Mouse (Mus musculus): ENCODE results near the gene Plcxd1. TPM values are rescaled to one million over a fixed set of nuclear protein-coding genes. Genes with fewer than 3 reads are reported as not detected.
"Not testable (repeated sequence)": the region's sequence is repeated elsewhere in the genome, so short reads cannot be mapped to it uniquely, and the experiment has no call there.

Plcxd1 gene
- polyA plus RNA-seq (2015; fragmentation: Nextera tagmentation; extraction: Ambion mirVana): 0.89 and 0.92 TPM in 2 replicates

GRCm38 (mm10) chr5:110099656-110100580 is at the start of gene Plcxd1:
Gene Plcxd1 (plus strand): TSS chr5:110099969.
- H3K4me1 ChIP-seq (replicated peaks): peaks cover 16% of the 10 kb centered on the region
- ATAC-seq: 0 out of 2 replicates have a peak, but pooled peaks have one; percentile 4
- 11% methylated on average over 25 of the region's 25 CpGs for WGBS
- 0 out of 2 replicates have a peak within 1 kb of the TSS, but pooled peaks have one; percentile 34 for H3K4me3 ChIP-seq (replicated peaks)
- H3K9ac ChIP-seq: no peak within 1 kb of the TSS
- peaks cover 22% of the 10 kb centered on the region for H3K36me3 ChIP-seq
- H3K9me3 ChIP-seq: no peaks in the 10 kb centered on the region
- no peak within 1 kb of the TSS for H3K27ac ChIP-seq
- H3K27me3 ChIP-seq (replicated peaks): 0 out of 2 replicates have a peak, but pooled peaks cover 5% of the 10 kb centered on the region
- peak within 1 kb of the TSS; percentile 86 for H3K4me2 ChIP-seq (replicated peaks)

DNA sequence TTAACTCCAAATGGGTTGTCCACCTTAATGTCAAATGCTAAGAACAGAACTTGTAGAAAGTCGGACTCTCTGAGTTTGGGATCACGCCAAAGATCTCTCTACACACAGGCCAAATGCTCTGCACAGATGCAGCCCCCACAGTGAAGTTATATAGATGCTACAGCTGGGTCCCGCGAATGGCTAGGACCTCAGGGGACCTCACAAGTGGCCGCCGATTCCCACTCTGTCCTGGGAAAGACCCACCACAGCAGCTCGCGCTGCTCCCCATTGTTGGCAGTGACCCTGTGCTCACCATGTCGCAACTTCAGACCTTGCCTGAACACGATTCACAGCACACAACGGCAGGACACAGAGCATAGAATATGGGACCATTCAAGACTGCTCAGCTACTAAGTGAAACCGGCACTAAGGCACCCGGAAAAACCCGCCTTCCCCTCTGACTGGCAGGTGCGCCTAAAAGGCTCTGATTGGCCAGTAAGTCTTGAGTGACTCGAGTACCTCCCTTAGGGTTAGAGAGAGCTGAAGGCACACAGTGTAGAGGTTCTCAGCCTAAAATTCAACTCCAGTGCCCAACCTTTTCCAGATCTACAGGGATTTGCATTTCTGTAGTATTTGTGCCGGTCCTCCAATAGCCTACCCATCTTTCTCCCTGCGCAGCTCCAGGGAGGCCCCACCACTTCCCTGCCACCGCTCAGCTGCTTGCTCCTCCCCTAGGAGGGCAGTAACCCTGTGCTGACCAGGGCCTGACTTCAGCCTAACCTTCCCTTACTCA is 41.9 kb upstream of the Plcxd1 start:
- Histone ChIP-seq H3K4me1 (replicated peaks) (no peaks in the 10 kb centered on the region), H3K27ac (peak overlapping the region; percentile 77; the same call in 1 of the 2 replicates), H3K9me3 (no peaks in the 10 kb centered on the region), H3K27me3 (replicated peaks) (no peaks in the 10 kb centered on the region), H3K4me3 (replicated peaks) (peak overlapping the region; percentile 61), H3K4me2 (replicated peaks) (peak overlapping the region; percentile 61), H3K9ac (peak overlapping the region; percentile 67), H3K36me3 (no peaks in the 10 kb centered on the region)
- under 1% methylated on average over 19 of the region's 19 CpGs for WGBS
- peak; percentile 100 for ATAC-seq

GRCm38 (mm10) chr5:110072413-110072812 is 27.4 kb upstream of the Plcxd1 start, which contains the start of gene Gm17655:
Gene Gm17655 (minus strand): TSS chr5:110072513.
- ATAC-seq; H3K4me3 ChIP-seq (replicated peaks); H3K9ac ChIP-seq; H3K9me3 ChIP-seq; H3K36me3 ChIP-seq; H3K27ac ChIP-seq; H3K4me2 ChIP-seq (replicated peaks); H3K4me1 ChIP-seq (replicated peaks); H3K27me3 ChIP-seq (replicated peaks): not testable (repeated sequence)
- 93% methylated on average over 2 of the region's 2 CpGs for WGBS

- Histone ChIP-seq H3K4me1 (replicated peaks) (no peaks in the 10 kb centered on the region), H3K36me3 (no peaks in the 10 kb centered on the region), H3K4me3 (replicated peaks) (no peak overlapping the region), H3K4me2 (replicated peaks) (no peak overlapping the region), H3K9me3 (peaks cover 7% of the 10 kb centered on the region; the same call in 1 of the 2 replicates), H3K9ac (no peak overlapping the region), H3K27ac (no peak overlapping the region), H3K27me3 (replicated peaks) (no peaks in the 10 kb centered on the region)
- ATAC-seq: no peak
- 83% methylated on average over 4 of the region's 4 CpGs for WGBS
These were observed 16.8 kb upstream of the Plcxd1 start for GRCm38 (mm10) chr5:110082961-110083360.

DNA sequence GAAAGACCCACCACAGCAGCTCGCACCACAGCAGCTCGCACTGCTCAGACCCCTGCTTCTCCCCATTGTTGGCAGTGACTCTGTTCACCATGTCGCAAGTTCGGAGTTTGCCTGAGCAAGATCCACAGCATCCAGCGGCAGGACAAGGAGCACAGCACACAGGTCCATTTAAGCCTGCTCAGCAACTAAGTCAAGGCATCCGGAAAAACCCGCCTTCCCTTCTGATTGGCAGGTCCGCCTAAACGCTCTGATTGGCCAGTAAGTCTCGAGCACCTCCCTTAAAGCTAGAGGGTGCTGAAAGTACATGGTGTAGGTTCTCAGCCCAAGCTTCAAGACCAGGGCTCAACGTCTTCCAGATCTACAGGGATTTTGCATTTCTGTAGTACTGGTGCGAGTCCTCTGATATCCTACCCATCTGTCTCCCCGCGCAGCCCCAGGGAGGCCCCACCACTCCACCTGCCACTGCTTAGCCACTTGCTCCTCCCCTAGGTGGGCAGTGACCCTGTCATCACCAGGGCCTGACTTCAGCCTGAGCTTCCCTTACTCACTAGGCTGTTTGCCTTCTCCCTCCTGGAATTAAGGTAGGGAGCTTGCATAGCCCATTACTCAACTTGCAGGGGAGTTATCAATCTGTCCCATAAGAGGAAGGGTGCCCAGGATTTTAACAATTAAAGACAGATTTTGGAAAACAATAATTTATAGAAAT is 13.5 kb upstream of the Plcxd1 start:
- Histone ChIP-seq H3K4me2 (replicated peaks) (no peak overlapping the region), H3K36me3 (no peaks in the 10 kb centered on the region), H3K4me1 (replicated peaks) (no peaks in the 10 kb centered on the region), H3K9me3 (no peaks in the 10 kb centered on the region), H3K4me3 (replicated peaks) (no peak overlapping the region), H3K9ac (no peak overlapping the region), H3K27ac (no peak overlapping the region), H3K27me3 (replicated peaks) (no peaks in the 10 kb centered on the region)
- no peak for ATAC-seq
- WGBS: 35% methylated on average over 14 of the region's 14 CpGs

GRCm38 (mm10) chr5:110091546-110091945 is 8.2 kb upstream of the Plcxd1 start:
- Histone ChIP-seq H3K36me3 (no peaks in the 10 kb centered on the region), H3K27ac (no peak overlapping the region), H3K4me1 (replicated peaks) (no peaks in the 10 kb centered on the region), H3K4me3 (replicated peaks) (no peak overlapping the region), H3K9me3 (no peaks in the 10 kb centered on the region), H3K4me2 (replicated peaks) (no peak overlapping the region), H3K9ac (no peak overlapping the region), H3K27me3 (replicated peaks) (no peaks in the 10 kb centered on the region)
- 63% methylated on average over 2 of the region's 2 CpGs for WGBS
- ATAC-seq: no peak

GRCm38 (mm10) chr5:110094030-110094846 is 5.5 kb upstream of the Plcxd1 start, which contains the start of gene Gm35315:
Gene Gm35315 (minus strand): TSS chr5:110094420.
- H3K27ac ChIP-seq: peak within 1 kb of the TSS; percentile 60; the same call in 1 of the 2 replicates
- peak within 1 kb of the TSS; percentile 82 for H3K4me2 ChIP-seq (replicated peaks)
- H3K9me3 ChIP-seq: no peaks in the 10 kb centered on the region
- H3K36me3 ChIP-seq: no peaks in the 10 kb centered on the region
- peak within 1 kb of the TSS; percentile 44 for H3K4me3 ChIP-seq (replicated peaks)
- H3K9ac ChIP-seq: peak within 1 kb of the TSS; percentile 48
- no peaks in the 10 kb centered on the region for H3K4me1 ChIP-seq (replicated peaks)
- WGBS: 1% methylated on average over 25 of the region's 25 CpGs
- peak; percentile 98 for ATAC-seq
- H3K27me3 ChIP-seq (replicated peaks): no peaks in the 10 kb centered on the region

DNA sequence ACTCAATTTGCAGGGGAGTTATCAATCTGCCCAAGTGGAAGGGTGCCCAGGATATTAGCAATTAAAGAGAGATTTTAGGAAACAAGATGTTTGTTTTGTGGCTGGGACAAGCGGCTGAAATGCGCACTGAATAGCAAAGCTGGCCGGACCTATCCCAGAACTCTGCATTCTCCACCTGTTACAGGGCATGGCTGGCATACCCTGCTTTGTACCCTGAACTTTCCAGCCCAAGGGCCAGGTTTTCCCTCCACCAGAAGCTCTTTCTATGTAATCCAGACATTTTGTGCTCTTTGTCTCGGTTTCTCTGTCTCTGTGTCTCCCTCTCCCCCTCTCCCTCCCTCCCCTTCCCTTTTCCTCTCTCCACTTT is 4.9 kb upstream of the Plcxd1 start:
- Histone ChIP-seq H3K9me3 (no peaks in the 10 kb centered on the region), H3K4me2 (replicated peaks) (peak overlapping the region; percentile 82), H3K36me3 (no peaks in the 10 kb centered on the region), H3K27ac (peak overlapping the region; percentile 52; the same call in 1 of the 2 replicates), H3K27me3 (replicated peaks) (no peaks in the 10 kb centered on the region), H3K4me1 (replicated peaks) (no peaks in the 10 kb centered on the region), H3K4me3 (replicated peaks) (peak overlapping the region; percentile 44), H3K9ac (peak overlapping the region; percentile 48)
- WGBS: 5% methylated on average over 4 of the region's 4 CpGs
- ATAC-seq: peak; percentile 59

GRCm38 (mm10) chr5:110098991-110099477 is 735 bp upstream of the Plcxd1 start:
- peaks cover 13% of the 10 kb centered on the region for H3K36me3 ChIP-seq
- no peak overlapping the region for H3K4me3 ChIP-seq (replicated peaks)
- 0 out of 2 replicates have a peak, but pooled peaks cover 5% of the 10 kb centered on the region for H3K27me3 ChIP-seq (replicated peaks)
- ATAC-seq: no peak
- no peak overlapping the region for H3K4me2 ChIP-seq (replicated peaks)
- no peaks in the 10 kb centered on the region for H3K9me3 ChIP-seq
- no peak overlapping the region for H3K27ac ChIP-seq
- whole genome bisulfite sequencing: 58% methylated on average over 1 of the region's 1 CpGs
- H3K4me1 ChIP-seq (replicated peaks): peaks cover 16% of the 10 kb centered on the region
- H3K9ac ChIP-seq: no peak overlapping the region

- no peak overlapping the region; the same call in 1 of the 2 replicates for H3K9ac ChIP-seq
- 1% methylated on average over 37 of the region's 37 CpGs for WGBS
- ATAC-seq: peak; percentile 32
These were observed 1.3 kb downstream of the Plcxd1 start for GRCm38 (mm10) chr5:110100921-110101631.

More at GRCm38 (mm10) chr5:110100921-110101631, 1.3 kb downstream of the Plcxd1 start:
- no peaks in the 10 kb centered on the region for H3K9me3 ChIP-seq
- no peak overlapping the region for H3K27ac ChIP-seq
- peak overlapping the region; percentile 34 for H3K4me3 ChIP-seq (replicated peaks)
- peaks cover 33% of the 10 kb centered on the region for H3K36me3 ChIP-seq
- 0 out of 2 replicates have a peak, but pooled peaks cover 5% of the 10 kb centered on the region for H3K27me3 ChIP-seq (replicated peaks)
- H3K4me1 ChIP-seq (replicated peaks): peaks cover 16% of the 10 kb centered on the region
- peak overlapping the region; percentile 86 for H3K4me2 ChIP-seq (replicated peaks)

All from intestine, embryonic 15.5 days (tissue).